Mouse (Mus musculus) gastrocnemius, adult 2 months (tissue): ENCODE measurements around the gene 2410015M20Rik. TPM values are rescaled to one million over a fixed set of nuclear protein-coding genes. Genes with fewer than 3 reads are reported as not detected.

Experiments
- DNase-seq: peaks from one replicate; pipeline ENCODE4 v3.0.0; 2022
- H3K27ac ChIP-seq: fragments of 200-600 bp; 2 replicates; pipeline ENCODE4 v1.8.1; 2022; ENCODE audit warnings: mild to moderate bottlenecking
- H3K4me3 ChIP-seq: fragments of 200-600 bp; 2 replicates; pipeline ENCODE4 v1.8.1; 2022; ENCODE audit warnings: mild to moderate bottlenecking, moderate library complexity
- CTCF ChIP-seq: fragments of 200-600 bp; IDR thresholded peaks from 2 replicates; pipeline ENCODE4 v1.8.1; 2022; ENCODE audit warnings: antibody characterized with exemption, mild to moderate bottlenecking, moderate library complexity
- intact Hi-C: fragments of 180-260 bp; cut with DNase I; formaldehyde crosslinking; loops from one replicate; pipeline ENCODE4 v1.15.1; 2025
- total RNA-seq, 2 experiments: library from RNA; stranded (reverse); gene quantifications; 2 replicates each; pipeline ENCODE4 v1.2.3; 2021

The 2410015M20Rik gene
- total RNA-seq, 2 experiments from 2014 or later = 107 to 167 TPM

- TF ChIP-seq CTCF = peak; percentile 95
- Histone ChIP-seq H3K4me3 (no peak overlapping the region), H3K27ac (no peak overlapping the region)
- DNase-seq = peak; percentile 70
- intact Hi-C loops = loop anchor here (10.0 kb wide), 2 partner anchors 106 to 134 kb away; no protein-coding TSS in a partner anchor
These were observed 51.1 kb downstream of the 2410015M20Rik start for GRCm38 (mm10) chr17:56558448-56558847.

Other genes with a start within 250 kb of the 2410015M20Rik start
- gene Ptprs, start 133.3 kb downstream of the 2410015M20Rik start, total RNA-seq = 10 to 100 TPM; 29.6 to 43.1 TPM
- not detected for gene Znrf4, start 97.3 kb downstream of the 2410015M20Rik start, total RNA-seq
- 1 to 10 TPM in 1 of 2 experiments, under 1 TPM in 1; 0.89 to 1.1 TPM for gene Gm20219, start 55.4 kb downstream of the 2410015M20Rik start, total RNA-seq
- gene Safb2, start 25.2 kb downstream of the 2410015M20Rik start, total RNA-seq = 10 to 100 TPM; 38.5 to 41.1 TPM
- gene Safb, start 24.9 kb downstream of the 2410015M20Rik start, total RNA-seq = 10 to 100 TPM; 43.0 to 46.7 TPM
- 100 to 1,000 TPM; 589 to 687 TPM for gene Rpl36, start 3.6 kb upstream of the 2410015M20Rik start, total RNA-seq
- gene Lonp1, start 17.1 kb upstream of the 2410015M20Rik start, total RNA-seq = 10 to 100 TPM; 60.4 to 71.8 TPM
- under 1 TPM in 1 of 2 experiments, not detected in 1; 0.11 TPM for gene Catsperd, start 18.4 kb upstream of the 2410015M20Rik start, total RNA-seq
- gene Ranbp3, start 63.5 kb upstream of the 2410015M20Rik start, total RNA-seq = 10 to 100 TPM; 39.2 to 41.3 TPM
- 100 to 1,000 TPM; 390 to 523 TPM for gene Ndufa11, start 108.0 kb upstream of the 2410015M20Rik start, total RNA-seq
- 1 to 10 TPM; 1.7 to 2.6 TPM for gene Vmac, start 108.3 kb upstream of the 2410015M20Rik start, total RNA-seq
- gene Nrtn, start 147.8 kb upstream of the 2410015M20Rik start, total RNA-seq = 1 to 10 TPM; 3.1 to 3.7 TPM
- gene Dus3l, start 155.0 kb upstream of the 2410015M20Rik start, total RNA-seq = 10 to 100 TPM; 16.3 to 17.6 TPM
- gene Prr22, start 160.5 kb upstream of the 2410015M20Rik start, total RNA-seq = under 1 TPM; 0.14 to 0.36 TPM
- gene Rfx2, start 221.2 kb upstream of the 2410015M20Rik start, total RNA-seq = 1 to 10 TPM; 2.0 to 2.8 TPM